Mouse (Mus musculus) heart, postnatal 0 days (tissue): ENCODE data around the gene Arhgap8.

Source experiments
- CTCF ChIP-seq: IDR thresholded peaks from 2 replicates; pipeline ENCODE4 v1.5.1; 2016; ENCODE audit warnings: antibody characterized with exemption, control low read depth, low read depth
- EP300 ChIP-seq: IDR thresholded peaks from 2 replicates; pipeline ENCODE4 v1.6.1; 2016; ENCODE audit warnings: antibody characterized with exemption, low read depth

DNA sequence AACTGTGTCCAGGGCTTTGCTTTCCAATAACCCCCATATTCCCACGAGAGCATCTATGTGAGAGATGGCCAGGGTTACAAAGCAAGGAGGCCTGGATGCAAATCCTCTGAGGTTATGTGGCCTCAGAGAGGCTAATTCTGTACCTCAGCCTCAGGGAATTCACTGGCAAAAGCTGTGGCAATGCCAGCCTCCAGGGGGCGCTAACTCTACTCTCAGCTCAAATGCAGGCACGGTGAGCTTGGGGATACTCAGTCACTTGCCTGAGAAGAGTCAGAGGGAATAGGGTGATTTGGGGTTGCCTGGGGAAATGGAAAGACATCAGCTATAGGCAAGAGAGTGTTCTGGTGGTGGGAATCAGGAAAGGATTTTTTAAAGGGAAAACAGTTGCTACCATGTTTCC lies 83.8 kb downstream of the Arhgap8 start:
- no peak for TF ChIP-seq EP300
- TF ChIP-seq CTCF, result peak; percentile 62
